Comparison of ENCODE assay signal across 14 mouse cellular contexts in the genomic region with DNA sequence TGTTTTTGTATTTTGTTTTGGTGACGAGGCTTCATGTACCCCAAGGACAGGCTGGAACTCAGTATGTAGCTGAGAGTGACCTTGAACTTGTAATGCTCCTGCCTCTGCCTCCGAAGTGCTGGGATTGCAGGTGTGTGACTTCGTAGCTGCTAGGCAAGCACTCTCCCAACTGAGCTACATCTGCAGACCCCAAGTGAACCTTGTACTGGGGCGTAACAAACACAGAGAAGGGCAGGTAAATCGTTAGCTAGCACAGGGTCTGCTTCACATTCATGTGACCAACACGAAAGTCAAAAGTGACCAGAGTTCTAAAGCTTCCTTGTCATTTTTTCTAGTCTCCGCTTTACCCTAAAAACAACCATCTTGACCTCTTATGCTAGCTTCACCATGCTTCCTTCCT.
"Had no signal": no experiment of that assay in that cellular context is flagged by ENCODE, and none has a peak within 500 bp of the region (broad histone marks: within the 10 kb centered on the region; RNA-seq: fewer than 3 reads in every experiment).

No protein-coding gene starts in this region.

- H3K27me3 ChIP-seq: liver, embryonic 15.5 days; midbrain, embryonic 12.5 days had no signal

- H3K9me3 ChIP-seq: limb, embryonic 10.5 days; liver, embryonic 15.5 days; megakaryocyte, embryonic 14.5 days; midbrain, embryonic 12.5 days had no signal

- H3K4me3 ChIP-seq: left cerebral cortex, adult 2 months; limb, embryonic 10.5 days; liver, embryonic 15.5 days; megakaryocyte, embryonic 14.5 days; midbrain, embryonic 12.5 days had no signal

- H3K9ac ChIP-seq: liver, embryonic 15.5 days; midbrain, embryonic 12.5 days had no signal

- H3K36me3 ChIP-seq: limb, embryonic 10.5 days; liver, embryonic 15.5 days; midbrain, embryonic 12.5 days had no signal

- DNase-seq: lung, adult 2 months; thymus, postnatal 4 days had no signal

- H3K4me2 ChIP-seq: liver, embryonic 11.5 days; liver, embryonic 15.5 days; midbrain, embryonic 12.5 days had no signal

- H3K4me1 ChIP-seq: megakaryocyte, embryonic 14.5 days had no signal

- H3K27ac ChIP-seq: left cerebral cortex, adult 2 months; limb, embryonic 10.5 days; liver, embryonic 15.5 days; macrophage; midbrain, embryonic 12.5 days; stomach, postnatal 0 days had no signal

- ATAC-seq: hindbrain, embryonic 16.5 days; inflammation-experienced regulatory T-cells, adult 6 months; lung, postnatal 0 days; midbrain, embryonic 16.5 days had no signal
